Mouse (Mus musculus): ENCODE data around the gene Fam151b.

DNA sequence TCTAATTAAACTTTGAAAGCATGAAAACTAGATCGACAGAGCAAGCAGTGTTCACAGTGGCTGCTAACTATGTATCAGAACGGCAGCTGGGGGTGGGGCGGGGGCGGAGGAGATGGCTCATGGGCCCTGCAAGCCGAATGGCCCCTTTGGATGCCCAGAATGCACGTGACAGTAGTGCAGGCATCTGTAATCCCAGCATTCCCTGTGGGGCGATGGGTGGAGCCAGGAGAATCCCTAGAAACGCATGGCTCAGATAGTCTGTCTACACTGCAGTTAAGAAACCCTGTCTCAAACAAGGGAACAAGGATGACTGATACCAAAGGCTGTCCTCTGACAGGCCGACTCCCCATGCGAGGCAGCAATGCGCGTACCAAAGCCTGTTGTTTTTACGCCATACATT is 43.5 kb downstream of the Fam151b start:
- TF ChIP-seq CTCF (IDR thresholded peaks at IDR 0.05; ENCODE audit: insufficient read depth, low read depth, low read length), result no peak
- no peak for TF ChIP-seq POLR2A (IDR thresholded peaks at IDR 0.05; ENCODE audit: insufficient read depth, low read depth, low read length)

Data from olfactory bulb, adult 2 months (tissue).